Mouse (Mus musculus): ENCODE measurements around the gene Sipa1l3.

Sipa1l3 gene

DNA sequence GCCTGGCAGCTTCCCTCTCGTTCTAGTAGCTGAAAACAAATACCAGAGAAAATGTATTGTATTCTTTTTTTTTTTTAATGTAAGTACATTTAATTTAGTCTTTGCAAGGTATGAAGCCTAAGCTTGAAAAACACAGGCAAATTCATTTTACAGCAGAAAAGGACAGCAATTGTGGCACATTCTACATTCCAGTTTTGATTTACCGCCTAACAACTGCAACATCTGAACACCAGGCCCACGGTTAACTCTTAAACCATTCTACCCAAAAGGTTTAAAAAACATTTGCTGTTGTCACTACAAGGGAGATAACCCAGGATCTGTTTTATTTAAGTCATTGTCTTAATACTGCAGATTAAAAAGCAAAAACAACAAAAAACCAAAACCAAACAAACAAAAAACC is 2.8 kb downstream of the Sipa1l3 start:
- in situ Hi-C loops (cut with MboI; ENCODE audit: low pct_unique_long_range_greater_than_20kb in 1 of 2, low sequenced_read_pairs in 2 of 2, unreplicated experiment in 1 of 2), result no loop called here

DNA sequence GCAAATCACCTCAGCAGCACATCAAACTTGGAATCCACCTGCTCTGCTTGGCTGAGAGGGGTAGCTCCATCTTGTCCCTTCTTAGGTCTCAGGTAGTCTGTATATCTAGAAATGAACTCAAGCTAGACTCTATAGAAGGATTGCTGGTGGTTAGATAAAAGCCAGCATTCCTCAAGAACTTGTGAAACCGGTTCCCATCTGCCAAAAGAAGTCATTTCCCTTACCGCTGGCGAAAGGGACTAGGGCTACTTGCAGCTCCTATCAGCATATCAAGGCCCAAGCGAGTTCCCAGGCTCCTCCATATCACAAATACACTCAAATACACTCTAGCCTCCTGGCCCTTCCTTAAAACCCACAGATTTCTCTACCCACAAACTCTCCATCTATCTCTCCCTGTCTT is 5.7 kb downstream of the Sipa1l3 start:
- in situ Hi-C loops (cut with MboI; ENCODE audit: low pct_unique_long_range_greater_than_20kb in 1 of 2, low sequenced_read_pairs in 2 of 2, unreplicated experiment in 1 of 2), result loop anchor here in 1 of 2 experiments (5.0 kb wide), 1 partner anchor 115 kb away; no protein-coding TSS in a partner anchor

DNA sequence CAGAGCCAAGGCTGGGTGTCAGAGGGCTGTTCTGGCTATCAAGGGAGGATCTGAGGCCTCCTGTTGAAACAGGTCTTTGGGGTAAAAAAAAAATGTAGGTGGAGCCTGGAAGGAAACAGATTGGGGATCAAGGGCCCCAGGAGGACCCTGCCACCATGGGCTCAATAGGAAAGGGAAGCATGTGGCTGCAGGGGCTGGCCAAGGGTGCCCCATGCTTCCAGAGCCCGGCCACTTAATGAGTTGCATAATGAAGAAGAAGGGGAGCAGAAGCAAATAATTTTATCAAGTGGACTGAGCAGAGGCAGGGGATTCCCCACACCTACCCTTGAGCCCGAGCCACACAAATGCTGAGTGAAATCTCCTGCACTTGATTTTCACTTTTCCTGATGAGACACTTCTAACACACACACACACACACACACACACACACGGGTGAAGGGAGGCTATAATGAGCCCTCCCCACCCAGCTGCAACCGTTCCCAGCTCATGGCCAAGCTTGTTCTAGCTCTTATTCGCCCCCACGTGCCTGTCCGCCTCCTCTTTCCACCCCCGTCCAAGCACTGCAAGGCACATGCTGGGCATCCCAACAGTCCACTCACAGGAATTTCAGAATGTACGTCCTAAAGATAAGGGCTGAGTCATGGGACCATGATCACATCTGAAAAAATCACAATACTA is 6.7 kb downstream of the Sipa1l3 start:
- in situ Hi-C loops (cut with MboI; ENCODE audit: low pct_unique_long_range_greater_than_20kb in 1 of 2, low sequenced_read_pairs in 2 of 2, unreplicated experiment in 1 of 2), result loop anchor here in 1 of 2 experiments (5.0 kb wide), 1 partner anchor 114 kb away; no protein-coding TSS in a partner anchor

DNA sequence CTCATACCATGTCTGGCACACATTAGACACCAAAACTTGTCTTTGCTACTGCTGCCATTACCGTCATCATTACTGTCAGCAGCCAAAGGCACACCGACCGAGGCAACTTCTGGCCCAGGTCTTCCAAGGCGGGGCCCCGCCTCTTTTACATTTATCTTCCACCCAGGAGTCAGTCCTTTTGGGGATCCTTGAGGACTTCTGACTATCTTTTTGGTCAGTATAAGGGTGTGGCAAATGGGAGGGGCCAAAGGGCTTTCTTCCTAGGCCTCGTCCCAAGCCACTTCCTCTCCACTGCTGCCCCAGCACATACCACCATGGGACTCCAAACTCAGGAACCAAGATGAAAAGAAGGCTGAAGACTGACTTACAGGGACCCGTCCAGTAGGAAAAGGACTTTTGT is 9.9 kb downstream of the Sipa1l3 start:
- in situ Hi-C loops (cut with MboI; ENCODE audit: low pct_unique_long_range_greater_than_20kb in 1 of 2, low sequenced_read_pairs in 2 of 2, unreplicated experiment in 1 of 2), result no loop called here

DNA sequence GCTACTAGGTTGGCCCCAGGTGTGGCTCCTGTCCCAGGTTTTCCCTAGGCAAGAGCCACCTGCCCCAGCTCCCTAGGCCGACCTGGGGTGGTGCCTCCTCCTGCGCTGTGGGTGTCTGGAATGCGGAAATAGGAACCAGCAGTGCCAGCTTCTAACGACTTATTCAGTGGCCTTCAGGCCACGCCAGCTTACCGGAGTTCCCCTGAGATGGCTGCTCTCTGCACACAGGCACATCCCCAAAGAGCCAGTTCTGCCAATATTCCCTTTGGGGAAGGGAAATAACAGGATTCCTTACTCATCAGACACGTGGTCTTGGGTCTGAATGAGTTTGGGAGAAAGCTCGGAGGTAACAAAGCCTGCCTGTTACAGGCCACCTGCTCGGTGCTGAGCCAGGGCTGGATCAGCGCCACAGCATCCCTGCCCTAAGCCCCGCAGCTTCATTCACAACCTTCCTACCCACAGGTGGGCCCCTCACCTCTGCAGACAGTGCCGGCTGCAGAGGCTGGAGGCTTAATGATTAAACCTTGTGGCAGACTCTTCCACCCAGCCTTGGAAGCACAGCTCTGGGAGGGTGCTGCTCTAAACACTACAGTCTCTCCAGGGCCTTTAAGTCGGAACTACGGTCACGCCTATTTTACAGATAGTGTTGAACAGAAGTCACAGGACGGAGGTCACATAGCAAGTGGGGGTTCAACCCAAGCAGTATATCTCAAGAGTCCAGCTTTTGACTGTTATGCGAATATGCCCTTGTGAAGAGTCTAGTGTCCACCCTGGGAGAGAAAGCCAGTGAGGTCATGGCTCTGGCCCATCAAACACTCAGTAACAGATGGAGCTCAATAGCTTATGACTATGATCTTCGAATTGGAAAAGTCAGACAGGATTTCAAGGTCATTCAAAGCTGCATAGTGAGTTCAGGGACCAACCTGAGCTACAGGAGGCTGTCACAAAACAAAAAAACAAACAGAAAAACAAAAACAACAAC is 12.8 kb downstream of the Sipa1l3 start:
- in situ Hi-C loops (cut with MboI; ENCODE audit: low pct_unique_long_range_greater_than_20kb in 1 of 2, low sequenced_read_pairs in 2 of 2, unreplicated experiment in 1 of 2), result no loop called here

DNA sequence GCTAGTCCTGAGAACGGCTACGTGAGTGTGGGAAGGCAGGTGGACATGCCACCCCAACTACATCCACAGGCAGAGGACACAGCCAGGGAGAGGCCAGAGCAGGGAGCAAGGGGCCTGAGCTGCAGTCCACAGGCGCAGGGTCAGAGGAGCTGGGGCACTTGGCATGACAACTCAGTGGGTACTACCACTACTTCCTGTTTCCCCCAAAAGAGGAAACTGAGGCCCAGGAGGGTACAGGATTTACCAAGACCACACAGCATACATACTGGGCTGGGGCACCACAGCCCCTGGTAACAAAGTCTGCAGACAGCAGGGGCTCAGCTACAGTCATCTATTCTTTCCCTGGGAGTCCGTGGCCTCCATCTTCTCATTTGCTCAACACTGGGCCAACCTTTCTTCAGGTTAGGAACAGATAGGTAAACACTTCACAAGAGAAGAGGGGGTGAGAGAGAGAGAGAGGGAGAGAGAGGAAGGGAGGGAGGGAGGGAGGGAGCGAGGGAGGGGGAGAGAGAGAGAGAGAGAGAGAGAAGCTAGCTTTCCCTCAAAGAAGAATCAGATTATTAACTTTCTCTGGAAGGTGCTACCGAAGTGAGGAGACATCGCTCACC is 13.7 kb downstream of the Sipa1l3 start:
- in situ Hi-C loops (cut with MboI; ENCODE audit: low pct_unique_long_range_greater_than_20kb in 1 of 2, low sequenced_read_pairs in 2 of 2, unreplicated experiment in 1 of 2), result no loop called here

DNA sequence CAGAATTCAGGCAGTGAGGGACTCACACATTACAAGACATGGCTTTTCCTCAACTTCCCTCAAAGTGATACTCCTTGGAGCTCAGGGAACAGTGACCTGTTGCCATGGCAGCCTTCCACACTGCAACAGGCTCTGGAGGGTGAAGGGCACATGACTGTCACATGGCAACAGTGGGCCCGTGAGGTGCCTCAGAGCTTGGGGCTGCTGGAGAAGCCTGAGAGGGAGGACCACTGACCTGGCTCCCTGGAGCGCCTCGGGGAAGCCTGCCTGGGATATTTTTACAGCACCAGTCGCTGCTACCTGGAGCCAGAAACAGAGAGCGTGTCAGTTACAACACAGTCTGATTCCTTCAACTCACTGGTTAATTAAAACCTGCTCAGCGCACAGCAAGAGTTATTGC is 14.8 kb downstream of the Sipa1l3 start:
- in situ Hi-C loops (cut with MboI; ENCODE audit: low pct_unique_long_range_greater_than_20kb in 1 of 2, low sequenced_read_pairs in 2 of 2, unreplicated experiment in 1 of 2), result no loop called here

DNA sequence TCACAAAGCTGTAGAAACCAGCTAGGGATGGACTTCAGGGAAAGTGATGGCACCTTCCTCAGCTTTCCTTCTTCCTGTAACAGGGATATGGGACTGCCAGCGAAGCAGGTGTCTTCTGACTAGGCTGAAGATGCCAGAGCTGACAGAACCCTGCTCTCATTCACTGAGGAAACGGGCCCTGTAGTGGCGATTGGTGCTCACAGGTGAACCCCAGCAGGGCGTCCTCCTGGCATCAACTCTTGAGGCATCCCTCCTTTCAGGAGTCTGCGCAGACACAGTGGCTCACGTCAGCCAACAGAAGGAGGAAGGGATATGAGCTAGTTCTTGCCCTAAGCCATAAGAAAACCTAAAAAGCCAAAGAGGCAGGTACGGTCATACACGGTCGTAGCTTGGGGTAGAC is 17.2 kb downstream of the Sipa1l3 start:
- in situ Hi-C loops (cut with MboI; ENCODE audit: low pct_unique_long_range_greater_than_20kb in 1 of 2, low sequenced_read_pairs in 2 of 2, unreplicated experiment in 1 of 2), result no loop called here

DNA sequence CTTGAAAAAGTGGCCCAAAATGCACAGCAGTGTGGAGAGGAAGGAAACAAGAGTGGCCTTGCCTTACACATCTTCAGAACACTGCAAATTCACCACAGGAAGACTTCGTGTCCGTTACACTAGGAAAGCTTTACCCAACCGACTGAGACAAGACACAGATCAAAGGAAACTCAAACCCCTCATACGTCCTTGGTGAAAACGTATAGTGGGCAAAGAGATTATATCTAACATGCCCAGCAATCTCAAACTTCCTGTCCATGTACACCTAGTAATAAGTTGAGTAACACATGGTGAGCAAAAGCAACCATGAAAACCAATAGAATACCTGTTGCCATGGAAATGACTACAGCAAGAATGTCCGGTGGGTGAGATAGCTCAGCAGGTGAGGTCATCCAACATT is 19.4 kb downstream of the Sipa1l3 start:
- in situ Hi-C loops (cut with MboI; ENCODE audit: low pct_unique_long_range_greater_than_20kb in 1 of 2, low sequenced_read_pairs in 2 of 2, unreplicated experiment in 1 of 2), result no loop called here

DNA sequence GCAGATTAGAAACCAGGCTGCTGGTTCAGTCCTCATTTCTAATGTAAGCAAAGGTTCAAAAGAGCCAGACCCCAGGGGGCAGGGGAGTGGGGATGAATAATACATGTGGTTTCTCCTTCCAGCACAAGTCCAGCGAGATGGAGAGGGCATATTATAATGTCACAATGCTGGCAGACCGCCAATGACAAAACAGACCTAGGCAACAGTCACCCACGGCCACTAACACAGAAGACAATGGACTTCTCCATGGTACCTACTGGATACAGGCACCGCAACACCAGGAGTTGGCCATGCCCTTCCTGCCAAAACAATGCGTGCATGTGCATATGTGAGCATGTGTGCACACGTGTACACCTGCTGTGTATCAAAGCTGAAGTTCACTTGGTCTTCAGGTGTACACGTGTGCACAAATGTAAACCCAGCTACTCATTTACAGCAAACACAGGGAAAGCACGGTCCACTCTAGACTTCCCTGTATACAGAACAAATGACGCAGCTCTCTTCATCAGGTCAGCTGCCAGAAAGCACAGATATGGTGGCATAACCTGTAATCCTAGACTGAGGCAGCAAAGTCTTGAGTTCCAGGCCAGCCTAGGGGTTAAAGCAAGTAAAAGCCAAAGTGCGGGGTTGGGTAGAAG is 21.4 kb downstream of the Sipa1l3 start:
- in situ Hi-C loops (cut with MboI; ENCODE audit: low pct_unique_long_range_greater_than_20kb in 1 of 2, low sequenced_read_pairs in 2 of 2, unreplicated experiment in 1 of 2), result no loop called here

DNA sequence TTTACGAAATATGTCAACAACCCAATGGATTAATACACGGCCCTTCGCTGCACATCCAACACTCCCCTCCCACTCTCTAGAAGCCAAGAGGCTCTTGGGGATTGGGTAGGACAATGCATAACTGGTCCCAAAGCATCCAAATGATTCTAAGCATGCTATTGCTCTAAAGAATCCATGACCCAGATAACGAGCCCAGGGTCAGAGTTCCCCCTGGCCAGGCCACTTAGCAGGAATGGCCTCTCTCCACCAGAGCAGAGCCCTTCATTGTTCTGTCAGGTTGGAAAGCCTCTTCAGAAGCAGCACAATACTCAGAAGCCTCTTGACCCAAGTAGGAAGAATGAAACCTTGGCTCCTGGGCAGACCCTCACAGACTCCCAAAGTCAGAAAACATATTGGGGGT is 22.1 kb downstream of the Sipa1l3 start:
- in situ Hi-C loops (cut with MboI; ENCODE audit: low pct_unique_long_range_greater_than_20kb in 1 of 2, low sequenced_read_pairs in 2 of 2, unreplicated experiment in 1 of 2), result no loop called here

DNA sequence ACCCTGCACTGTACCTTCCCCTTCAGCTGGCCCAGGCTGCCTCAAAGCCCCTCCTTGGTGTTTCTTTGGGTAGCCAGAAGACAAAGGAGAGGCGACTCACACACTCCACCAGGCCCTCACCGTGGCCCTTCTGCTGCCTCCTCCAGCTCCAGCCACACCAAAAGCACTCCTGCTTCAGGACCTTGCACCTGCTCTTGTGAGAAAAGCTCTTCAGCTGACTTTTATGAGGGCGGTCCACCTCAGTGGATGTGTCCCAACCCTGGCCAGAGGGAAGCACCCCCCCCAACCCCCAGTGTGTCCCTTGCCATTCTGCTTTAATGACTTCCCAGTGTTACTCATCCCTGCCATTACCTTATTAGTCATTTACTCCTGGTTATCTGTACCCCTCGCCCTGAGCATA is 22.6 kb downstream of the Sipa1l3 start:
- in situ Hi-C loops (cut with MboI; ENCODE audit: low pct_unique_long_range_greater_than_20kb in 1 of 2, low sequenced_read_pairs in 2 of 2, unreplicated experiment in 1 of 2), result no loop called here

DNA sequence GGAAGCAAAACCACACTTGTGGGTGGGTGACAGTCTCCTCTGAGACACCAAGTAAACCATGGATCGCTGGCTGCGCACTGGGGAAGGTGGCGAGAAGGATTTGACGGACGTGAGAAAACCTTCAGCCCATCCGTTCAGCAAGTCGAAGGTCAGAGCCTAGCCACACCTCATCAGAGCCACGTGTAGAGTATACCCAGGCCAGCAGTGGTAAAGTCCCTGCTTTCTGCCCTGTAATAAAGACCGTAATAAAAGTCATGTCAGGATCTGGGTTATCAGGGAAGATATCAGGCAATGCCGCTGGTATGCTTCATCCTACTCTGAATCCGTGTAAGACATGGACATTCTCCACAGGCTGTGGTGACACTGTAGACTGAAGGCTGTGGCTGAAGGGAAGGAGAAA is 23.6 kb downstream of the Sipa1l3 start:
- in situ Hi-C loops (cut with MboI; ENCODE audit: low pct_unique_long_range_greater_than_20kb in 1 of 2, low sequenced_read_pairs in 2 of 2, unreplicated experiment in 1 of 2), result no loop called here

DNA sequence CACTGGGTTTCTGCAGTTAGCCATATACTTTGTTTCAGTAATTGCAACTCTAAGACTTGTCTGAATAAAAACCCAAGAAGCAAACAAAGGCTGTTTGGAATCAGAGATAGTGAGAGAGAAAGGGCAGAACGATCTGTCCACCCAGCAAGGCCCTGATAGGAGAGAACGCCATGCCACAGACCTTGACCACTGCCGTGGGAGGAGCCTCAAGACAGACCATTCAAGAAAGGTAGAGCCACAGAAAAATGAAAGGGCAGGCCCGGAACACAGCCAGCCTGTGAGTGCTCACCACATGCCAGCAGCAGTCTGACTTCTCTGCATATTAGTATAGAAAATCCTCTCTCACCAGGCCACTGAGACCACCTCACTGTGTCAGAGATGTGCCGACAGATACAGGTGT is 24.4 kb downstream of the Sipa1l3 start:
- in situ Hi-C loops (cut with MboI; ENCODE audit: low pct_unique_long_range_greater_than_20kb in 1 of 2, low sequenced_read_pairs in 2 of 2, unreplicated experiment in 1 of 2), result no loop called here

DNA sequence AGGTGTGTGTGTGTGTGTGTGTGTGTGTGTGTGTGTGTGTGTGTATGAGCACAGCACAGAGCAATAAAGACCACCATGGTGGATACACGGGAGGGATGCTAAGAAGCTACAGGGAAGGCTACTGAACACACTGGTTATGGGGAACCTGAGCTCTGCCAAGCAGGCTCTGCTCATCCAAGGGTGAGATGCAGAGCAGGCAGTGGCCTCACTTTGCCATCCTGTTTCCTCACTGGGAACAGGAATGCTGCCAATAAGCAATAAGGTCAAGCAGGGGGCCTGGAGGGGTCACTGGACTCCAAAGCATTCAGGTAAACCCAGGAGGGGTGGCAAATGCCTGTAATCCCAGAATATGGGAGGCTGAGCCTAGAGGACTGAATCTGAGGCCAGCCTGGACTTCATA is 25.4 kb downstream of the Sipa1l3 start:
- in situ Hi-C loops (cut with MboI; ENCODE audit: low pct_unique_long_range_greater_than_20kb in 1 of 2, low sequenced_read_pairs in 2 of 2, unreplicated experiment in 1 of 2), result no loop called here

DNA sequence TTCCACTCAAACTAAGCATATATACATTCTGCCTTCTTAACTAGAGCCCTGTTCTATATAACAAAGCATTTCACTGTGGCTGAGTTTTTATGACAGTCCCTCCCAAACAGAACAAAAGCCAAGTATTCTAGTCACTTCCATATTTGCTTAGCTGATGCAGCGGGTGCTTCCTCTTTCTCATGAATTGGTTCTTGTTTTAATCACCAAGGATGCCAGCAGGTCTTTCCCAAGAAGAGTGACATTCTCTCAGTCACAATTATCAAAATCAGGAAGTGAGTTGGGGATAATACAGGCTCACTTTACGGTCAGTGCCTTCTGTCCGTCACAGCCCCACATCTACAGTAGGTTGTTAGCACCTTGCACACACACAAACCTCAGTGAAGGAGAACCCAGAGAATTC is 26.6 kb downstream of the Sipa1l3 start:
- in situ Hi-C loops (cut with MboI; ENCODE audit: low pct_unique_long_range_greater_than_20kb in 1 of 2, low sequenced_read_pairs in 2 of 2, unreplicated experiment in 1 of 2), result no loop called here

DNA sequence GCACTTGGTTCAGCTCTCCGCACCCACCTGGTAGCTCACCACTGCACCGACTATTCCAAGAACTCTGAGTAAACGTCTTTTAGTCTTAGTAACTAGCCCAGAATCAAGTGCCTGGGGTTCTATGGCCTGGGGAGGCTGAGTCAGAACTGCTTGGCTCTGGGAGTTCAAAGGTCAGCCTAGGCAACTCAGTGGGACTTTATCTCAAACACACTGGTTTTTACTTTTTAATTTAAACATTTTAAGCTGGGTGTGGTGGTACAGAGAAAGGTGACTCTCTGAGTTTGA is 27.0 kb downstream of the Sipa1l3 start:
- in situ Hi-C loops (cut with MboI; ENCODE audit: low pct_unique_long_range_greater_than_20kb in 1 of 2, low sequenced_read_pairs in 2 of 2, unreplicated experiment in 1 of 2), result no loop called here

DNA sequence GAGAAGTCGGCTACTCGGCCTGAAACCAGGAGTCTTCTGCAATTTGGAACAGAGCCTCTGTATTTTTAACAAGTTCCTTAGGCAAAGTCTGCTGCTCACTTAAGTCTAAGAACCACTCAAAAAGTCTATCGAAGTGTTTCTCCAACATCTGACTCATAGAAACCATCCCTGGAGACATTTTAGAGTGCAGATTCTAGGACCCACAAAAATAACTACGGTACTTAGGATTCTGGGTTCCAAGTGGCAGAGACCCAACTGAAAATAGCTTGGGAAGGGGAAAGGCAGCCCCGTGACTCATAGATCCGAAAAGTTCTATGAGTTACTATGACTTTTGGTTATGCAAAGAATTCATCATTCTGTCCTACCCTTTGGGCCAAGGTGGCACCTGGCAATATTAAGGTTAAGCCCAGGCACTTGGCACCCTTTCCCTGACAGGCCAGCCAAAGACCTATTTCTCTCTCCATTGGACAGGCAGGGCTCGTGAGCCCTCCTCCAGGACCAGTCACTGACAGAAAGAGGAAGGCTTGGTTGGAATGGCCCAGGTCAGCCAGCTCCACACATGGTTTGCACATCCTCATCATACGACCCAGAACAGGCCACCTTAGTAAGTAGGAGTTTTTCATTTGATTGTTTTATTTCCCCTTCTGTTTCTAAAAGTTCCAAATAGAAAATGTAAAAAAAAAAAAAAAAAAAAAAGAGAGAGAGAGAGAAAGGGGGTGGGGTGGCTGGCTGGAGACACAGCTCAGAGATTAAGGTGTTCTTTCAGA is 27.6 kb downstream of the Sipa1l3 start:
- in situ Hi-C loops (cut with MboI; ENCODE audit: low pct_unique_long_range_greater_than_20kb in 1 of 2, low sequenced_read_pairs in 2 of 2, unreplicated experiment in 1 of 2), result no loop called here

Measured in mouse embryonic stem cell (cell line).